Mouse (Mus musculus): ENCODE data around the gene Acadm.
A peak's percentile ranks its signal among the peaks of the same experiment; 100 is the strongest.

Gene Acadm

DNA sequence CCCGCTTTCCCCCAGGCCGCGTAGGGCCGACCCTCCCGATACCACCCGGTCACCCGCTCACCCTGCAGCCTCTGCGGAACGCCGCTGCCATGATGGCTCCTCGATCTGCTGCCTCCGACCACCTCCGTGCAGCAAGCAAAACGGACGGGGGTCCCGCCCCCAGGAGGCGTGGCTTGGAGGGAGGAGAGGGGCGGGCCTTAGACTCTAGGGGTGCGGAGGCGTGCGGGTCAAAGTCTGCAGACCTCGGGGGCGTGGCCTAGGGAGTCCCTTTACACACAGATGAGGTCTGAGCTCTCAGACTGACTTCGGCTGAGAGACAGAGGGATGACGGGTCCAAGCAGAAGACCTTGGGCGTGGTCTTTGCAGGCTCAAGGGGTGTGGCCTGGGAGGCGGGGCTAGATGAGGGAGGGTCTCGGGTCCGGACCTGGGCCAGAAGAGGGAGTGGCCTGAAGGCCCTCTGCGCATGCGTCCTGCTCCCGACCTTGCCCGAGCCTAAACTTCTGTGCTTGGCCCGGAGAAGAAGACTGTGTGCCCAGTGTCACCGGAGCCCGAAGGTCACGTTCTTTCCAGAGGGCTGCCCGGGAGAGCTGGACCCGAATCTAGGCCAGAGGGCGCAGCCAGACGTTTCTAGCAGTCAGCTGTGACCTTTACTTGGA lies at the start of gene Acadm:
Acadm (minus strand) TSS at position 298 of the 656 bp plus-strand sequence.
- peak; percentile 100 for DNase-seq (ENCODE audit: low spot score)

DNA sequence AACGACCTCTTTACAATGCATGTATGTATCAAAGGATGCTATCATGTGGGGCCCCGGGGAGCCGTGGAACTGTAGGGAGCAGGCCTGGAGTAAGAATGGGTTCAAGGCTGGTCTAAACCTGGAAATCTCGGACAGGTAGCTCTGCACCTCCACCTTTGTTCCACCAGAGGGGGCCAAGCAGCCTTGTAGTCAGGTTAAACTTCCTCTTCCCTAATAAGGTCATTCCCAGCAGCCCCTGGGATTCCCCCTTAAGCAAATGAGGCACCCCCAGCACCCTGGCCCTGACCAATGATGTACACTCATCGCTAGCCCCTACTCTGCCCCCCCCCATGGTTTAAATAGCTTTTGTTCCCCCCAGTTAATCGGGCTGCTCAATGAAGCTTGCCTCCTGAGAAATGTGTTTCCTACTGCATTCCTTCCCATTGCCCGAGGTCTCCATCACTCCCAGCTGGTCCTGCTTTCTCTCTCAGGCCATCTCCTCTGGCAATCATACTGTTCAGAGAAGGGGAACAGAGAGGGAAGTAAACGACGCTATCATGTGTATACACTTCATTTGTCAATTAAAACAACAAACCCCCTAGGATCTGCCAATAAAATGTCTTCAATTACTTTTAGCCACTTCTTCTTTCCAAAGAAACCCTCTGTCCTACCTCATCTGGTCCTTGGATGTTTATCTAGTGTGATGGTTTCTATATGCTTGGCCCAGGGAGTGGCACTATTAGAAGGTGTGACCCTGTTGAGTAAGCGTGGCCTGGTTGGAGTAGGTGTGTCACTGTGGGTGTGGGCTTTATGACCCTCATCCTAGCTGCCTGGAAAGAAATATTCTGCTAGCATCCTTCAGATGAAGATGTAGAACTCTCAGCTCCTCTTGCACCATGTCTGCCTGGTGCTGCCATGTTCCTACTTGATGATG lies 40.3 kb upstream of the Acadm start:
- DNase-seq (ENCODE audit: low spot score), result peak; percentile 65

DNA sequence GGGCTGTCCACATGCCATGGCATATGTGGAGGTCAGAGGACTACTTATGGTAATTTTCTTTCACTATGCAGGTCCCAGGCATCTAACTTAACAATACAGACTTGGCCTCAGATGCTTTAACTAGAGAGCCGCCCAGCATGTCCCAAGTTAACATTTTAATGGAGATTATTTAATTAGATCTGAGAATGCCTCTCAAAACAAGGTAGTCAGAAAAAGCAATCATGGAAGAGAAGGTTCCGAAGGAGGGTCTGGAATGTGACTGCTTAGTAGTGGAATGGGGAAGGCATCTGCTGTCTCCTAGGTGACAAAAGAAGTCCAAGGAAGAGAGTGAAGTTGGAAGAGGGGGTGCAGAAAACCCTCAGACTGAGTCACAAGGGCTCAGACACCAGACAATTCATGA lies 36.2 kb upstream of the Acadm start:
- DNase-seq (ENCODE audit: low spot score), result no peak

DNA sequence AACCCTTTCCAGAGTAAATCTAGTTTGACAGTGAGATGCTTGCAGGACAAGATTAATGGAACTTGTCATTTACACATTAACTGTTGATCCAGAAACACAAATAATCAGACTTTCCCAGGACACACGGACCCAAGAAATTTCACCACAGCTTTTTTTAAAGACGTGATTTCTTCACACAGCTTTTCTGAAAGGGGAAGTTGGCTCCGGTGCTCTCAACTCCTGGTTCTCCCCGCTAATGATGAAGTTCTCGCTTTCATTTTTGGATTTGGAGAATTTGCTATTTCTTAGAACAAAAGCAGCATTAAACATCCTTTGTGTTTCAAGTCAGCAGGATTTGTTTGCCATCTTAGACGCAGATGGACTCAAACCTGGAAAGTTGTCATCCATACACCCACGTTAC lies 31.4 kb upstream of the Acadm start:
- no peak for DNase-seq (ENCODE audit: low spot score)

DNA sequence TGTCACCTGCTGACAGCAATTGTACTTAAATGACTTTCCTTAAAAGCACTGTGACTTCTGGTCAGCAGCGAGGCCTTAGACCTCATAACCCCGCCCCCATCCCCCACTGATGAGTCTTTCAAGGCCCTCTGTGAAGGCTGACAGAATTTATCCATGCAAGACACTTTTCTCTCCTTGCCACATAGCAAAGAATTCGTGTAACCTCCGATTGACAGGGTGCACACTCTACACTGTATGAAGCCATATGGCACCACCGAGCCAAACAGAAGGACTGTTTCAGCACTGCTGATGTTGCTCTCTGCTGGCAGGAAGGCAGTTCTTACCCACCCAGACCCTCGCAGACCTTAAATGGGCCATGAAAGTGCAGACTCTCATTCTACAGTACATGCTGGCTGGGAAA lies 30.6 kb upstream of the Acadm start:
- peak; percentile 63 for DNase-seq (ENCODE audit: low spot score)

DNA sequence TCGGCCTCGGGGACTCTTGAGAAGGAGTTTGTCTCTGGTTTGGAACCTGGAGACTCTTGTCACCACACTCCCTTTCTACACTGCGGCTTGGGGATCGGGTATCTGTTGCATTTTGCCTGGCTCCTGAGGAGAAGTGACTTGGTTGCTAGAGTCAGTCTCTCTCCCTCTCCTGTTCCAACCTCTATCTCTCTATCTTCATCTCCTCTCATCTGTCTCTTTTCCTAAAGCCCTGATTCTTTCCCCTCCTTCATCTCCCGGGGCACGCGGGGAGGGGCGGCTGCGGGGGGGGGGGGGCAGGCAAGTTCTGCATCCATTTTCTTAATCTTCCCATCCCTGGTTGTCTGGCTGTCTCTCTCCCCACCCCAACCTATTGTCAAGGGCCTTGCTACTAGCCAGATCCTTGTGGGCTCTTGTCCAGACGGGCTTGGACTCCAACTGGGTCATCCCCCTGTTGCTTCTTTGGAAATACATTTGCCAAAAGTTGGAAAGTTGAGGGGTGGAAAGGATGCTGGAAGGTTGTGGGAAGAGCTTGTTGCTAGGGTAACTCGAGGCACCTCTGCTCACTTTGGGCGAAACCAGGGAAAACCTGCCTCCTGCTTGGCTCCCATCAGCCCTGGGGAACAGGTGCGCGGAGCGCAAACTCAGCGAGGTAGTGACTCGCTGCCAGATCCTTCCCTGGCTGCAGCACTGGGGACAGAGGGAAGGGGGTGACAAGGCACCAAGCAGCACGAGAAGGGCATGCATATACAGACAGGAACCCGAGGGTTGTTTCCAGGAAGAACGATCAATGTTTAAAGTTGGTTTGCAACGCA lies 29.7 kb upstream of the Acadm start:
- peak; percentile 13 for DNase-seq (ENCODE audit: low spot score)

DNA sequence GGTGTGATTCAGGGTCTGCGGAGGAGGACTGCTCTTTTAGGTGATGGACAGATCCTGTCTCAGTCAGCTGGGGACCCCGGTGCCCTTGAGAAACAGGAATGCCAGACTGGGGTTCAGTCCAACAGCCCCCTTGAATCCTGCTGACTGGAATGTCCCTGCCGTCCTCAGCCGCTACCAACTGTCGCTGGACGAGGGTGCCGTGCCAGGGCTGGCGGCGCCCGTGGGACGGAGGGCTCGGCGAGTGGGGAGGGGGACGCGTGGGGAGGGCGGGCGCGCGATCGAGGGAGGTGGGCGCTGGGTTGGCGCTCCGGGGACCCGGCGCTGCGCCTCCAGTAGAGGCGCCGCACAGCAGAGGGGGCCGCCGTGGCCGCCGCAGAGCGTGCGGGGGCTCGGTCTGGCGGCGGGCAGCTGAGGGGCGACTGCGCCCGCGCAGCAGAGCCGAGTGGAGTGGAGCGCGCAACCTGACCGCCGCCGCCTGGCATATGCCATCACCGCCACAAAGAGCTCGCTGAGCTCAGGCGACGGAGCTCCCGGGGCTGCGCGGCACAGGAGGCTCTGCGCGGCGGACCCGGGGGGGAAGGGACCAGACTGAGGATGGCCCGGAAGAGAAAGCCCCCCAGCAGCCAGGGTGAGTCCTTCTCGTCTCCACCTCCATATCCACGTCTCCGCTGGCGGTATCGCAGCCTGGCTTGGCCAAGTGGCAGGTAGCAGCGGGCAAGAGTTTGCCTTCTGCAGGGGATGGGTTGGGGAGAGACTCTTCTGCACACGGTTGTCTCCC lies 28.9 kb upstream of the Acadm start, which contains the start of gene Slc44a5:
Slc44a5 (plus strand) TSS at position 266 of the 778 bp plus-strand sequence.
- DNase-seq (ENCODE audit: low spot score), result peak; percentile 41

DNA sequence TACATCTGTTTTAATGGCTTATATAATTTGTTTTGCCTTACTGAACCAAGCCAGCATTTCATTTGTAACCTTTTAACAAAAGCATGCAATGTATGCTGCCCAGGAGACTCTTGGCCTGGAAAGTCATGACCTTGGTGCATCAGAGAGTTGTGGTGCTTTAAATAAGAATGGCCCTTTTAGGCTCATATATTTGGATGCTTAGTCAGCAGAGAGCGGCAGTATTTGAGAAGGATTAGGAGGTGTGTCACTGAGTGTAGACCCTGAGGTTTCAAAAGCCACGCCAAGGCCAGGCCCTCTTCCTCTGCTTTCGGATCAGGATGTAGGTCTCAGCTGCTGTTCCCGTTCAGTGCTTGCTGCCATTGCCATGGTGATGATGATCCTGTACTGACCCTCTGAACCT lies 25.0 kb upstream of the Acadm start:
- DNase-seq (ENCODE audit: low spot score), result no peak

DNA sequence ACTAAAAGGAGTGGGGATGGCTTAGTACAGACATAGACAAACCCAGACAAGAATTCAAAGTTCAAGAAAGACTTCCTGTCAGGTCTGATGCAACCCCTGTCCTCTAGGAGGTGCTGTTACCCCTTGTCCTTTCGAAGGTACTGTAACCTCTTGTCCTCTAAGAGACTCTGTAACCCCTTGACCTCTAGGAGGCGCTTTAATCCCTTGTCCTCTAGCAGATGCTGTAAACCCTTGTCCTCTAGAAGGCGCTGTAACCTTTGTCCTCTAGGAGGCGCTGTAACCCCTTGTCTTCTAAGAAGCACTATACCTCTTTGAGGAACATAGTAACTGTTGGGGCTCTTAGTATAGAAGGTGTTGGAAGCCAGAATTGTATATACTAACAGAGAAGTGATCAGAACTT lies 24.1 kb upstream of the Acadm start:
- peak; percentile 86 for DNase-seq (ENCODE audit: low spot score)

DNA sequence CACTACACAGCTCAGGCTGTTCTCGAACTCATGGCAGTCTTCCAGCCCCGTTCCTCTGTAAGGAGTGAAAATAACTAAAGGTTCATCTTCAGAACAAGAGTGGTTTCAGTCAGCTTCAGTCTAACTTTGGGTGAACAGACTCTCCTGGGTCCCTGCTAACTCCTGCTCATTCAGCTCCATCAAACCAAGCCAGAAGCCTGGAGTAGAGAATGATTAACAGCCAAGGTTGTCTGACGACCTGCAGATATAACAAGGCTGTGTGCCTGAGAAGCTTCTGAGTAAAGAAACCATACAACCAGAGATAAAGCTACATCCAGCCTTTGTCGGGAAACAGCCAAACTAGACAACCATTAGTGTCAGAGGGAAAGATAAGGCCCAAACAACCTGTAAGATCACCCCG lies 23.0 kb upstream of the Acadm start:
- no peak for DNase-seq (ENCODE audit: low spot score)

DNA sequence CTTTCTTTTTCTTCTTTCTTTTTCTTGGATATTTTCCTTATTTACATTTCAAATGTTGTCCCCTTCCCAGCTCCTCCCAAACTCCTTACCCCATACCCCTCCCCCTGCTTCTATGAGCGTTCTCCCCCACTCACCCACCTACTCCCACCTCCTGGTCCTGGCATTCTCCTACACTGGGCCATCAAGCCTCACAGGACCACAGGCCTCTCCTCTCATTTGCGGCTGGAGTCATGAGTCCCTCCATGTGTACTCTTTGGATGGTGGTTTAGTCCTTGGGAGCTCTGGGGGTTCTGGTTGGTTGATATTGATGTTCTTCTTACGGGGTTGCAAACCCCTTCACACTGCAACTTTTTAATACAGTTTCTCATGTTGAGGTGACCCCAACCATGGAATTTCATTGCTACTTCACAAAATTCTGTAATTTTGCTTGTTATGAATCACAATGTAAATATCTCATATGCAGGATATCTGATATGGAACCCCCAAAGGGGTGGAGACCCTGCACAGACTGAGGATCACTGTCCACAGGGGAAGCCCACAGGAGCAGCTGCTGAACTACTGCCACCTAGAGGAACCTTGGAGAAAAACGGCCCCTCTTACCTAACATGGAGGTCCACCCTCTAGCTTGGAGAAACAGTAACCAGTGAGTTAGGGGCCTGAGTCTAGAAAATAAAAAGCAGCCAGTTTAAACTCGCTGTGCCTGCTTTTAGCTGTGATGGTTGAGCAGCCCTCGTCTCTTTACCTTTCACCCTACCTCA lies 17.4 kb upstream of the Acadm start:
- peak; percentile 75 for DNase-seq (ENCODE audit: low spot score)

DNA sequence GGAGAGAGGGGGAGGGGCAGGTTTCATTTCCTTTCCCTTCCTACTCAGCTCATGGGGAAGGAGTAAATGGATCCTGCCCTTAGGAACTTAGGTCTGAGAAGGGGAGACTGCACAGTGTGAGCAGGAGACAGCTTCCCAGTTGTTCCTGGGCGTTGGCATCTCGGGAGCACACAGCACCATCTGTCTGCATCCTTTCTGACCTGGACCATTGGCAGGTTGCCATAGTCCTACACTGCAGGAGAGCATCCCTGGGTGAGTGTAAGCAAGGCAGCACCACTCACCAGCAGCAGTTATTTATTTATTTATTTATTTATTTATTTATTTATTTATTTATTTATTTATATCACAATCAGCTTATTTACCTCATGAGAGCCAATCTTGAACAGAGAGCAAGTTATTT lies 16.5 kb upstream of the Acadm start:
- DNase-seq (ENCODE audit: low spot score), result no peak

DNA sequence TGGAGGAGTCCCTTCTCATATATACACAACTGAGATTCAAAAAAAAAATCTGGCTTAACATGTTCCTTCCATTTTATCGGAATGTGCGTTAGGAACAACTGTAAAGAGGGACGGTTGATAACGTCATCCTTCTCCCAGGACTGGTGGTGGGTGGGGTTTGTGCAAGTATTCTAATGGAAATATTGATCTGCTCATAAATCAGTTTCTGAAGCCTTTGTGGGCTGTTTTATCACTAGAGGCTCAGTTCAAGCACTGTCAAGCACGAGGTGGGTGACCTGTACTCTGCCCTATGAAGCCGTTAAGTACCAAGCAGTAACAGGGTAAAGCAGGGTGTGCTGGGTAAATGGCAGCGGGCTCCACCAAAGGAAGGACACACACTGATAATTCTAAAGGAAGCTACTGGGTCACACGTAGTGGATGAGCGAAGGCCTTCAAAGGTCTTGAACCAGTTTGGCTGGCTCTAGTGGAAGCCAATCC lies 15.3 kb upstream of the Acadm start:
- DNase-seq (ENCODE audit: low spot score), result no peak

DNA sequence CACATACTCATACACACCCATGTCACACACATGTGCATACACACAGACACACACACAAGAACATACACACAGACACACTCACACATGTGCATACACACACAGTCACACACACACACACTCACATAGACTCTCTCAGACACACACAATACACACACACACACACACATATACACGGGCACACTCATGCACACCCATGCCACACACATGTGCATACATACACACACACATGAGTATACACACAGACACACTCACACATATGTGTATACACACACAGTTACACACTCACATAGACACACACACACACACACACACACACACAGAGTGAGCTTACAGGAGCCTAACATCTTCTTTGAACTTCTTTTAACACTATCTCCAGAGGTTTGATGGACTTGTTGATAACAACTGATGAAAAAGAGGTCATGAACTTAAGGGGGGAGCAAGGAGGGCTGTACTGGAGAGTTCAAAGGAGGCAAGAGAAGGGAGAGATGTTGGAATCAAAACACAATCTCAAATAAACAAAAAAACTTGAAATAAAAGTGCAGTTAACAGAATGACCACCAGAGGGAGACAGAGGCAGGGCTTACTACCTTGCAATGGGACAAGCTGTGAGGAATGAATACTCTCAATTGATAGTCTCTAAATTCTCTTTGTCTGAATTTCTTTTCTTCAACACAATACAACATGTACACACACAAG lies 14.8 kb upstream of the Acadm start:
- DNase-seq (ENCODE audit: low spot score), result peak; percentile 84

DNA sequence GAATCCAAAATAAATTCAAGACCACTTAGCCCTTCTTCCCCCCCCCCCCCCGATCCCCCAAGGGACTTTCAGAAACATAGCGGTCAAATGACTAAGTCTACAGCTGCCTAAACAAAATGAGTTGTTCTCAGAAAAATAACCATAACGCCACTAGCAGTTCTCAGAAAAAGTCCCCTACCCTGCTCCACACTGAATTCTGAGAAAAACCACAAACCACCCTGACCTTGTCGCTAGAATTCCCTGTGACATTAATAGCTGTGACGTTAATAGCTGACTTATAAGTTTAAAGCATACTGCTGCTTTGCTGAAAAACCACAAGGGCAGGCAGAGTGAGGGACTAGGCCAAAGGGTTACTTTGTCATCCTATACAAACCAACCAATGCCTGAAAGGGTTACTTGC lies 13.5 kb upstream of the Acadm start:
- no peak for DNase-seq (ENCODE audit: low spot score)

DNA sequence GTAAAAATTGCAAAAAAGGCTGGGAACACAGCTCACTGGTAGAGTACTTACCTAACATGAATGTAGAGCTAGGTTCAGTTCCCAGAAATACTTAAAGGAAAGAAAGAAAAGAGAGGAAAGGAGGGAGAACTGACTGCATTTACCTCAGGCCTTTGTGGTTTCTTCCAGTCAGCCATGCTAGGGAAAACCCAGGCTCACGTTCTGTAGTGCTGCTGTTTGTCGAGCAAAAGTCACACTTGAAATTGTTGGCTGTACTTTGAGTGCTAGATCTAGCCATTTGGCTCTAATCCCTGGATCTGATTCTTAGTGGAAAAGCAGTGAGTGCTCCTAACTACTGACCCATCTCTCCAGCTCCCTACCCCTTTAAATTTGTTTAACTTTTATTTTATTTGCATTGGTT lies 3.7 kb upstream of the Acadm start:
- DNase-seq (ENCODE audit: low spot score), result no peak

DNA sequence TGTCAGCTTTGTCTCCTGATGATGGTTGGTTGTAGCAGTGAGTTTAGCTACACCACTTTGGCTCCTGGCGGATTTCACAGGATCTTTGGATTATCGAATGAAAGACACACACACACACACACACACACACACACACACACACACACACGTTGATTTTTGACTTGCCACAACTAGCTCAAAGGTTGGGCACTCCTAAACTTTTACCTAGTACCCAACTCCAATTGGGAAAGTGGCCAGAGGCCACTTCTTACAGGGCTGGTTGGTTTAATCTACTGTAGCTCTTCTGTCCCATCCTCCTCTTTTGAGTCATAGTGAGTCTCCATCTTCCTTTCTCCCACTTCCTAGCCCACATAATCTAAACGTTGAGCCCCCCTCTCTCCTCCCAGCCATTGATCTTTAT lies 2.8 kb upstream of the Acadm start:
- no peak for DNase-seq (ENCODE audit: low spot score)

DNA sequence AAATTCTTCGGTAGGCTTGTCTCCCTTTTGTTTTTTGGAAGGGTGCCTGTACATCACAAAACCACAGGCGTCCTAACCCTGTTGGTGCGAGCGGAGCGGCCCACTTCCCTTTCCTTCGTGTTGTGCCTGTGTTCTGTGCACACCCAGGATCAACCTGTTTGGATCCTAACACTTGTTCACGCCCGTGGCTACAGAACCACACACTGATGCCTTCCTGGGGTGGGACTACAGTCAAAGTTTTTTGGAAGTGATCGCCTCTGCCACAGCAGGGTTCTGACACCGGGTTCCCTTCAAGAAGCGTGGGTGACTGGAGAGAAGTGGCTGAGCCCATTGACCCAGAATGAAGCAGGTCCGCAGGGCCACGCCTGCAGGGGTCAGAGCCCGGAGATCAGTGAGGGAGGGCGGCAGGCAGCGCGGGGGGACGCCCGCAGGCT lies 514 bp downstream of the Acadm start:
- no peak for DNase-seq (ENCODE audit: low spot score)

DNA sequence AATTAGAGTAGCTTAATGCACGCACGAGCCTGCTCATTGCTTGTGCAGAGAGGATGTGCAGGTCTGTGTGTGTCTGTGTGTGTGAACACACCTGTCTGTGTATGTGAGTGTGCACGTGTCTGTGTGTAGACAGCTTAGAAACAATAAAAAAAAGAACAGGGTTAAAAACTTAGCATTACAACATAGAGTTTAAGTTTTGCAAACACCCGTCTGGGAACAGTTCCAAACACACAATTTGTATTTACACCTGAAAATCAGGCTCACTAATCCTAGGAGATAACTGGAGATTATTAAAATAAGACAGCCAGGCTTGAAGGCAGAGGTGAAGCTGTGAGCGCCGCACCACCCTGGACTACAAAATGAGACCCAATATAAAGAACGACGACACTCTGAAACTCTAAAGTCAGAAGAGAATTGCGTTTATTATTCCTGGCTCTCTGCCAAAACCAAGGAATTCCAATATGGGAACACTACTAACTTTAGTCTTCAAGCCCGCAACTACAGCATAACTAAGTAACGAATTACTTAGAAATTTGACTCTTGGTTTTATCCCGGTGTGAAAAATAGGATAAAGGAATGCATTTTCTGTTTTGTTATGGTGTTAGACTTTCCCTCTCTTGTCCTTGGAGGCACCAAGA lies 1.3 kb downstream of the Acadm start:
- DNase-seq (ENCODE audit: low spot score), result peak; percentile 63

DNA sequence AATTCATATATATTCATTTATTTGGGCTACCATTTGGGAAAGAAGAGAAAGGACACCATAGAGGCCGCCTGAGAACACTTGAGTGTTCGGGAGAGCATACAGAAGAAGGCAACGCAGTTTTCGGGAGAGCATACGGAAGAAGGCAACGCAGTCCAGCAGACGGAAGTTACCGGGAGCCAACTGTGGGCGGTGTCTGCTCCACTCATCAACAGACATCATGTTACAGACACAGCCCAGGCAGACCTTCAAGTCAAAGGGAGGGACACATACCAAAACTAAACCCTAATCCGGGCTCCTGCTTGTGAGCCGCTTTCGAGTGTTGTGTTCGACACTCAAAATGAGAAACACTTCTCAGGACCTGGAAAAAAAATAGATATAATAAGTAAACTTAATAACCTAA lies 2.8 kb downstream of the Acadm start:
- no peak for DNase-seq (ENCODE audit: low spot score)

All from embryo, embryonic 10.5 days (tissue).